Mouse (Mus musculus): ENCODE results near the gene Rbm47. TPM values are rescaled to one million over a fixed set of nuclear protein-coding genes. Genes with fewer than 3 reads are reported as not detected.

Gene Rbm47
- polyA plus RNA-seq, 1 experiment from 2014 or later, result 70.7 TPM

GRCm38 (mm10) chr5:66153486-66153885 lies 19.4 kb downstream of the Rbm47 start:
- H3K27me3 ChIP-seq (ENCODE audit: control insufficient read depth, insufficient read depth, low read length), result no peaks in the 10 kb centered on the region
- no peaks in the 10 kb centered on the region for H3K36me3 ChIP-seq (ENCODE audit: control insufficient read depth, insufficient read depth, low read length)
- no peak overlapping the region for H3K4me2 ChIP-seq (replicated peaks; ENCODE audit: low read depth)
- no peaks in the 10 kb centered on the region for H3K9me3 ChIP-seq (ENCODE audit: control insufficient read depth, low read length)
- TF ChIP-seq EP300 (optimal IDR thresholded peaks at IDR 0.05) (no peak), CTCF (IDR thresholded peaks at IDR 0.05; ENCODE audit: low read depth) (no peak)
- H3K4me3 ChIP-seq (ENCODE audit: low read depth, low read length), result no peak overlapping the region
- no peak overlapping the region for H3K27ac ChIP-seq (replicated peaks)
- 52% methylated on average over 5 of the region's 5 CpGs for WGBS
- DNase-seq (ENCODE audit: low spot score) (no peak), ATAC-seq (ENCODE audit: low FRiP score, low TSS enrichment) (no peak)
- H3K9ac ChIP-seq (ENCODE audit: low read length), result no peak overlapping the region
- no peaks in the 10 kb centered on the region for H3K4me1 ChIP-seq (replicated peaks; ENCODE audit: control insufficient read depth, insufficient read depth)

GRCm38 (mm10) chr5:66151301-66152188 lies 21.4 kb downstream of the Rbm47 start:
- peak overlapping the region; percentile 79 for H3K9ac ChIP-seq (ENCODE audit: low read length)
- no peaks in the 10 kb centered on the region for H3K4me1 ChIP-seq (replicated peaks; ENCODE audit: control insufficient read depth, insufficient read depth)
- peak; percentile 68 for ATAC-seq (ENCODE audit: low FRiP score, low TSS enrichment)
- no peaks in the 10 kb centered on the region for H3K9me3 ChIP-seq (ENCODE audit: control insufficient read depth, low read length)
- peak; percentile 73 for DNase-seq (ENCODE audit: low spot score)
- H3K4me2 ChIP-seq (replicated peaks; ENCODE audit: low read depth), result peak overlapping the region; percentile 70
- H3K27me3 ChIP-seq (ENCODE audit: control insufficient read depth, insufficient read depth, low read length), result no peaks in the 10 kb centered on the region
- H3K36me3 ChIP-seq (ENCODE audit: control insufficient read depth, insufficient read depth, low read length), result no peaks in the 10 kb centered on the region
- peak overlapping the region; percentile 61 for H3K4me3 ChIP-seq (ENCODE audit: low read depth, low read length)
- H3K27ac ChIP-seq (replicated peaks), result peak overlapping the region; percentile 99
- 16% methylated on average over 37 of the region's 37 CpGs for WGBS
- TF ChIP-seq EP300 (optimal IDR thresholded peaks at IDR 0.05) (no peak), CTCF (IDR thresholded peaks at IDR 0.05; ENCODE audit: low read depth) (no peak)

GRCm38 (mm10) chr5:66150706-66151300 lies 22.1 kb downstream of the Rbm47 start:
- peak overlapping the region; percentile 79 for H3K9ac ChIP-seq (ENCODE audit: low read length)
- DNase-seq (ENCODE audit: low spot score) (peak; percentile 89), ATAC-seq (ENCODE audit: low FRiP score, low TSS enrichment) (peak; percentile 91)
- peak overlapping the region; percentile 61 for H3K4me3 ChIP-seq (ENCODE audit: low read depth, low read length)
- peak overlapping the region; percentile 70 for H3K4me2 ChIP-seq (replicated peaks; ENCODE audit: low read depth)
- no peaks in the 10 kb centered on the region for H3K4me1 ChIP-seq (replicated peaks; ENCODE audit: control insufficient read depth, insufficient read depth)
- no peaks in the 10 kb centered on the region for H3K9me3 ChIP-seq (ENCODE audit: control insufficient read depth, low read length)
- WGBS, result under 1% methylated on average over 41 of the region's 43 CpGs
- H3K27me3 ChIP-seq (ENCODE audit: control insufficient read depth, insufficient read depth, low read length), result no peaks in the 10 kb centered on the region
- TF ChIP-seq CTCF (IDR thresholded peaks at IDR 0.05; ENCODE audit: low read depth) (no peak), EP300 (optimal IDR thresholded peaks at IDR 0.05) (no peak)
- H3K36me3 ChIP-seq (ENCODE audit: control insufficient read depth, insufficient read depth, low read length), result no peaks in the 10 kb centered on the region
- peak overlapping the region; percentile 99 for H3K27ac ChIP-seq (replicated peaks)

GRCm38 (mm10) chr5:66150106-66150705 lies 22.7 kb downstream of the Rbm47 start:
- H3K9ac ChIP-seq (ENCODE audit: low read length), result peak overlapping the region; percentile 79
- DNase-seq (ENCODE audit: low spot score) (no peak), ATAC-seq (ENCODE audit: low FRiP score, low TSS enrichment) (no peak)
- H3K9me3 ChIP-seq (ENCODE audit: control insufficient read depth, low read length), result no peaks in the 10 kb centered on the region
- peak overlapping the region; percentile 61 for H3K4me3 ChIP-seq (ENCODE audit: low read depth, low read length)
- H3K4me1 ChIP-seq (replicated peaks; ENCODE audit: control insufficient read depth, insufficient read depth), result no peaks in the 10 kb centered on the region
- no peaks in the 10 kb centered on the region for H3K27me3 ChIP-seq (ENCODE audit: control insufficient read depth, insufficient read depth, low read length)
- H3K36me3 ChIP-seq (ENCODE audit: control insufficient read depth, insufficient read depth, low read length), result no peaks in the 10 kb centered on the region
- TF ChIP-seq CTCF (IDR thresholded peaks at IDR 0.05; ENCODE audit: low read depth) (no peak), EP300 (optimal IDR thresholded peaks at IDR 0.05) (no peak)
- under 1% methylated on average over 18 of the region's 18 CpGs for WGBS
- H3K27ac ChIP-seq (replicated peaks), result peak overlapping the region; percentile 99
- H3K4me2 ChIP-seq (replicated peaks; ENCODE audit: low read depth), result peak overlapping the region; percentile 70

GRCm38 (mm10) chr5:66149571-66149970 lies 23.3 kb downstream of the Rbm47 start:
- Histone ChIP-seq H3K4me3 (ENCODE audit: low read depth, low read length) (peak overlapping the region; percentile 61), H3K4me1 (replicated peaks; ENCODE audit: control insufficient read depth, insufficient read depth) (no peaks in the 10 kb centered on the region), H3K27me3 (ENCODE audit: control insufficient read depth, insufficient read depth, low read length) (no peaks in the 10 kb centered on the region), H3K36me3 (ENCODE audit: control insufficient read depth, insufficient read depth, low read length) (no peaks in the 10 kb centered on the region), H3K9me3 (ENCODE audit: control insufficient read depth, low read length) (no peaks in the 10 kb centered on the region), H3K27ac (replicated peaks) (no peak overlapping the region), H3K4me2 (replicated peaks; ENCODE audit: low read depth) (peak overlapping the region; percentile 70), H3K9ac (ENCODE audit: low read length) (peak overlapping the region; percentile 23; the same call in 1 of the 2 replicates)
- no peak for ATAC-seq (ENCODE audit: low FRiP score, low TSS enrichment)
- DNase-seq (ENCODE audit: low spot score), result no peak
- TF ChIP-seq EP300 (optimal IDR thresholded peaks at IDR 0.05) (no peak), CTCF (IDR thresholded peaks at IDR 0.05; ENCODE audit: low read depth) (no peak)
- WGBS, result 18% methylated on average over 3 of the region's 3 CpGs

Measured in stomach, postnatal 0 days (tissue).